In the genomic region with DNA sequence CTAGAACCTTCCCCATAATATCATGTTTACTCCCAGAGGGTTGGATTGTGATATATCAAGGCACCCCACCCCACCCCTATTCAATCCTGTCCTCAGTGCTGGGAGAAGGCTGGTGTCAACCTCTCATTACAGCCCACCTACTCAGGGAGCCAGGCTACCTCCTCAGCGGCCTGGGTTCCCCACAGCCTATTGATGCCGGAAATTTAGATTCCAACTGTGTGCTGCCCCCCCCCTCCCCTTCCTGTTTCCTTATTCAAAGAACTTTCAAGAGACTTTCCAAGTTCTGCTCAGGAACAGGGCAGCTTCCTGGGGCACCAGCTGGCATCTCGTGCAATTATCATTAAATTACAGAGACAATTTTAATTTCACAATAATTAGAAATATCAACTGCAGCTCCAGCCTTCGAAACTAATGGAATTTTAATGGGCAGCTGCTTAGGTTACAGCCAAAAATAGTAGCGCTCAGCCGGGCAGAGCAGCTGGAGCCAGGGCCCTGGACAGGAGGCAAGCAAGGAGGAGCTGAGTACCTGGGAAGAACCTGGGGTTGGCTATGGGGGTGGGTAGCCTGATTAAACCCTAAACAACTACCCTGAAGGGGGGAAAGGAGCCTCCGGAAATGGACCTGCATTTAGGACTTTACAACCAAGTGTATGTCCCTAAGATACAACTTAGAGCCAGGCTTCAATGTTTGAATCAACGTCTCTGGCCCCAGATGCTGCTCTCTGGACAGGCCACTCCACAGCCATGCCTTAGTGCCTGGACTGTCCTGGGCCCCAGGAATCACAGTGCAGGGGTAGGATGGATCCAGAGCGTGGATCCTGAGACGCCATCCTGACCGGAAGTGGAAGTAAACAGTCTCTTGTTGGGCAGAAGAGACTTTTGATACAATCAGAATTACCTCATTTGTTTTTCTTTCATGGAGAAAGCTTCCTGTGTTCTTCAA, we compare ENCODE assay signal across 8 mouse cellular contexts. TPM values are rescaled to one million over a fixed set of nuclear protein-coding genes. Genes with fewer than 3 reads are reported as not detected.
A peak's percentile ranks its signal among the peaks of the same experiment; 100 is the strongest.
DNase-seq lines count a peak whose midpoint lies in the region; ATAC-seq lines count a peak whose summit lies in the region.

No protein-coding gene starts in this region.

- no peaks in the 10 kb centered on the region for H3K9me3 ChIP-seq in kidney, embryonic 14.5 days (ENCODE audit: control insufficient read depth, low read length)
- no peaks in the 10 kb centered on the region for H3K9me3 ChIP-seq in forebrain, embryonic 14.5 days (replicated peaks; ENCODE audit: control insufficient read depth, low read length)
- no peaks in the 10 kb centered on the region for H3K9me3 ChIP-seq in limb, embryonic 12.5 days
- no peaks in the 10 kb centered on the region for H3K9me3 ChIP-seq in midbrain, embryonic 16.5 days (replicated peaks; ENCODE audit: control insufficient read depth, low read length, poor library complexity, severe bottlenecking)

- no peak overlapping the region for H3K4me2 ChIP-seq in kidney, embryonic 14.5 days (replicated peaks; ENCODE audit: low read depth, low read length)
- no peak overlapping the region for H3K4me2 ChIP-seq in forebrain, embryonic 14.5 days (ENCODE audit: low read length)
- H3K4me2 ChIP-seq in limb, embryonic 12.5 days = no peak overlapping the region
- H3K4me2 ChIP-seq in midbrain, embryonic 16.5 days (ENCODE audit: low read length) = no peak overlapping the region

- H3K27ac ChIP-seq in kidney, embryonic 14.5 days (ENCODE audit: low read depth, low read length) = peak overlapping the region; percentile 68; the same call in 1 of the 2 replicates
- H3K27ac ChIP-seq in forebrain, embryonic 14.5 days (ENCODE audit: low read depth, low read length) = peak overlapping the region; percentile 52; the same call in 1 of the 2 replicates
- peak overlapping the region; percentile 84 for H3K27ac ChIP-seq in limb, embryonic 12.5 days
- H3K27ac ChIP-seq in midbrain, embryonic 16.5 days (ENCODE audit: low read length) = peak overlapping the region; percentile 43; the same call in 1 of the 2 replicates

- no peaks in the 10 kb centered on the region for H3K36me3 ChIP-seq in kidney, embryonic 14.5 days (ENCODE audit: control insufficient read depth, insufficient read depth, low read length)
- H3K36me3 ChIP-seq in forebrain, embryonic 14.5 days (ENCODE audit: control insufficient read depth, insufficient read depth, low read length) = no peaks in the 10 kb centered on the region
- no peaks in the 10 kb centered on the region for H3K36me3 ChIP-seq in limb, embryonic 12.5 days
- no peaks in the 10 kb centered on the region for H3K36me3 ChIP-seq in midbrain, embryonic 16.5 days (ENCODE audit: control insufficient read depth, insufficient read depth, low read length)

- H3K4me3 ChIP-seq in kidney, embryonic 14.5 days (ENCODE audit: low read length) = no peak overlapping the region
- no peak overlapping the region for H3K4me3 ChIP-seq in forebrain, embryonic 14.5 days (ENCODE audit: low read depth, low read length)
- H3K4me3 ChIP-seq in limb, embryonic 12.5 days (replicated peaks) = no peak overlapping the region
- no peak overlapping the region for H3K4me3 ChIP-seq in midbrain, embryonic 16.5 days (ENCODE audit: low read depth, low read length)

- no peak overlapping the region for H3K9ac ChIP-seq in kidney, embryonic 14.5 days (ENCODE audit: low read depth, low read length)
- H3K9ac ChIP-seq in forebrain, embryonic 14.5 days (ENCODE audit: low read length) = no peak overlapping the region
- no peak overlapping the region for H3K9ac ChIP-seq in limb, embryonic 12.5 days (replicated peaks)
- no peak overlapping the region for H3K9ac ChIP-seq in midbrain, embryonic 16.5 days (ENCODE audit: low read depth, low read length)

- 34% methylated on average over 11 of the region's 11 CpGs for WGBS in kidney, embryonic 14.5 days
- WGBS in forebrain, embryonic 14.5 days = 50% methylated on average over 11 of the region's 11 CpGs
- WGBS in limb, embryonic 12.5 days = 34% methylated on average over 11 of the region's 11 CpGs
- 60% methylated on average over 11 of the region's 11 CpGs for WGBS in midbrain, embryonic 16.5 days

- ATAC-seq in kidney, embryonic 14.5 days (ENCODE audit: low FRiP score, low TSS enrichment) = no peak; the same call in 1 of the 2 replicates
- ATAC-seq in forebrain, embryonic 14.5 days = no peak
- 0 out of 2 replicates have a peak, but pooled peaks have one; percentile 26 for ATAC-seq in limb, embryonic 12.5 days (ENCODE audit: insufficient number of reproducible peaks, insufficient read depth, low FRiP score, low TSS enrichment, low read depth)
- no peak for ATAC-seq in midbrain, embryonic 16.5 days

- no peak for DNase-seq in kidney, adult 9 months
- DNase-seq in forebrain, embryonic 14.5 days (ENCODE audit: low spot score) = peak; percentile 34
- no peak for DNase-seq in layer of hippocampus, adult 11-12 months (ENCODE audit: low spot score)
- no peak for DNase-seq in urinary bladder, postnatal 36 days (ENCODE audit: low spot score in 2 of 2)
- no peak for DNase-seq in ovary, postnatal 14 days (ENCODE audit: low spot score)

- peaks cover 19% of the 10 kb centered on the region for H3K4me1 ChIP-seq in kidney, embryonic 14.5 days (ENCODE audit: control insufficient read depth, insufficient read depth, low read length)
- H3K4me1 ChIP-seq in forebrain, embryonic 14.5 days (ENCODE audit: control insufficient read depth, insufficient read depth, low read length) = no peaks in the 10 kb centered on the region
- H3K4me1 ChIP-seq in limb, embryonic 12.5 days (replicated peaks) = peaks cover 20% of the 10 kb centered on the region
- peaks cover 6% of the 10 kb centered on the region; the same call in 1 of the 2 replicates for H3K4me1 ChIP-seq in midbrain, embryonic 16.5 days (ENCODE audit: control insufficient read depth, insufficient read depth, low read length)

- no peaks in the 10 kb centered on the region for H3K27me3 ChIP-seq in kidney, embryonic 14.5 days (ENCODE audit: control insufficient read depth, insufficient read depth, low read length)
- no peaks in the 10 kb centered on the region for H3K27me3 ChIP-seq in forebrain, embryonic 14.5 days (replicated peaks; ENCODE audit: control insufficient read depth, insufficient read depth, low read length)
- H3K27me3 ChIP-seq in limb, embryonic 12.5 days = no peaks in the 10 kb centered on the region
- no peaks in the 10 kb centered on the region for H3K27me3 ChIP-seq in midbrain, embryonic 16.5 days (ENCODE audit: control insufficient read depth, insufficient read depth, low read depth, low read length)

RNA-seq across cellular contexts. Expression of gene Rgs12, which starts 17.5 kb away (rescaled TPM):
- 20.8 and 29.3 TPM in 2 replicates for polyA plus RNA-seq in kidney, embryonic 14.5 days (2014; fragmentation: Nextera tagmentation; extraction: Ambion mirVana)
- 37.2 and 37.4 TPM in 2 replicates for polyA plus RNA-seq in forebrain, embryonic 14.5 days (2014; fragmentation: Nextera tagmentation; extraction: Ambion mirVana)
- polyA plus RNA-seq in limb, embryonic 12.5 days (2016; fragmentation: Nextera tagmentation; extraction: Ambion mirVana) = 57.3 and 59.7 TPM in 2 replicates
- 42.3 and 52.9 TPM in 2 replicates for polyA plus RNA-seq in midbrain, embryonic 16.5 days (2015; fragmentation: Nextera tagmentation; extraction: Ambion mirVana)

RNA-seq across cellular contexts. Expression of gene Msantd1, which starts 24.0 kb away (rescaled TPM):
- polyA plus RNA-seq in kidney, embryonic 14.5 days (2014; fragmentation: Nextera tagmentation; extraction: Ambion mirVana) = 0.84 and 1.0 TPM in 2 replicates
- 5.5 and 7.4 TPM in 2 replicates for polyA plus RNA-seq in forebrain, embryonic 14.5 days (2014; fragmentation: Nextera tagmentation; extraction: Ambion mirVana)
- polyA plus RNA-seq in limb, embryonic 12.5 days (2016; fragmentation: Nextera tagmentation; extraction: Ambion mirVana) = 0.42 and 0.73 TPM in 2 replicates
- 6.8 and 8.9 TPM in 2 replicates for polyA plus RNA-seq in midbrain, embryonic 16.5 days (2015; fragmentation: Nextera tagmentation; extraction: Ambion mirVana)
